Mouse (Mus musculus): ENCODE results near the gene Clcnka. TPM values are rescaled to one million over a fixed set of nuclear protein-coding genes. Genes with fewer than 3 reads are reported as not detected.

Clcnka gene
- polyA plus RNA-seq, 1 experiment from 2014 or later = not detected

- peaks cover 14% of the 10 kb centered on the region for H3K27me3 ChIP-seq (ENCODE audit: control insufficient read depth, insufficient read depth, low read length)
- H3K4me3 ChIP-seq (ENCODE audit: low read depth, low read length) = no peak overlapping the region
- H3K27ac ChIP-seq (ENCODE audit: low read depth, low read length) = no peak overlapping the region
- DNase-seq (ENCODE audit: low spot score) (no peak), ATAC-seq (ENCODE audit: insufficient read depth, low FRiP score, low TSS enrichment) (no peak)
- H3K36me3 ChIP-seq (ENCODE audit: control insufficient read depth, insufficient read depth, low read length) = no peaks in the 10 kb centered on the region
- H3K9me3 ChIP-seq (ENCODE audit: control insufficient read depth, low read length) = no peaks in the 10 kb centered on the region
- no peak overlapping the region for H3K4me2 ChIP-seq (ENCODE audit: low read depth)
- no peaks in the 10 kb centered on the region for H3K4me1 ChIP-seq (ENCODE audit: control insufficient read depth, insufficient read depth, low read length)
- 93% methylated on average over 5 of the region's 5 CpGs for WGBS
- no peak overlapping the region for H3K9ac ChIP-seq (ENCODE audit: low read length)
Measured at GRCm38 (mm10) chr4:141372426-141372825, 26.1 kb downstream of the Clcnka start.

- Histone ChIP-seq H3K27ac (ENCODE audit: low read depth, low read length) (no peak within 1 kb of the TSS), H3K4me2 (ENCODE audit: low read depth) (peak within 1 kb of the TSS; percentile 96), H3K4me1 (ENCODE audit: control insufficient read depth, insufficient read depth, low read length) (no peaks in the 10 kb centered on the region), H3K9me3 (ENCODE audit: control insufficient read depth, low read length) (no peaks in the 10 kb centered on the region), H3K27me3 (ENCODE audit: control insufficient read depth, insufficient read depth, low read length) (peaks cover 32% of the 10 kb centered on the region), H3K9ac (ENCODE audit: low read length) (peak within 1 kb of the TSS; percentile 71), H3K36me3 (ENCODE audit: control insufficient read depth, insufficient read depth, low read length) (no peaks in the 10 kb centered on the region), H3K4me3 (ENCODE audit: low read depth, low read length) (peak within 1 kb of the TSS; percentile 51)
- 1% methylated on average over 54 of the region's 71 CpGs for WGBS
- DNase-seq (ENCODE audit: low spot score) (peak; percentile 49), ATAC-seq (ENCODE audit: insufficient read depth, low FRiP score, low TSS enrichment) (peak; percentile 40; the same call in 1 of the 2 replicates)
Measured at GRCm38 (mm10) chr4:141367997-141368791, 30.3 kb downstream of the Clcnka start, which contains the start of gene Fam131c. TSS of gene Fam131c (plus strand) at chr4:141368220.

- no peak overlapping the region for H3K4me2 ChIP-seq (ENCODE audit: low read depth)
- no peak for ATAC-seq (ENCODE audit: insufficient read depth, low FRiP score, low TSS enrichment)
- H3K4me3 ChIP-seq (ENCODE audit: low read depth, low read length) = no peak overlapping the region
- DNase-seq (ENCODE audit: low spot score) = no peak
- H3K36me3 ChIP-seq (ENCODE audit: control insufficient read depth, insufficient read depth, low read length) = no peaks in the 10 kb centered on the region
- 62% methylated on average over 7 of the region's 7 CpGs for WGBS
- peaks cover 32% of the 10 kb centered on the region for H3K27me3 ChIP-seq (ENCODE audit: control insufficient read depth, insufficient read depth, low read length)
- H3K27ac ChIP-seq (ENCODE audit: low read depth, low read length) = no peak overlapping the region
- no peak overlapping the region for H3K9ac ChIP-seq (ENCODE audit: low read length)
- no peaks in the 10 kb centered on the region for H3K4me1 ChIP-seq (ENCODE audit: control insufficient read depth, insufficient read depth, low read length)
- no peaks in the 10 kb centered on the region for H3K9me3 ChIP-seq (ENCODE audit: control insufficient read depth, low read length)
Measured at GRCm38 (mm10) chr4:141365876-141366275, 32.6 kb downstream of the Clcnka start.

- 61% methylated on average over 8 of the region's 8 CpGs for WGBS
- DNase-seq (ENCODE audit: low spot score) (peak; percentile 10), ATAC-seq (ENCODE audit: insufficient read depth, low FRiP score, low TSS enrichment) (no peak)
- Histone ChIP-seq H3K27ac (ENCODE audit: low read depth, low read length) (no peak overlapping the region), H3K4me1 (ENCODE audit: control insufficient read depth, insufficient read depth, low read length) (no peaks in the 10 kb centered on the region), H3K9me3 (ENCODE audit: control insufficient read depth, low read length) (no peaks in the 10 kb centered on the region), H3K4me2 (ENCODE audit: low read depth) (no peak overlapping the region), H3K27me3 (ENCODE audit: control insufficient read depth, insufficient read depth, low read length) (peaks cover 32% of the 10 kb centered on the region), H3K36me3 (ENCODE audit: control insufficient read depth, insufficient read depth, low read length) (no peaks in the 10 kb centered on the region), H3K4me3 (ENCODE audit: low read depth, low read length) (no peak overlapping the region), H3K9ac (ENCODE audit: low read length) (no peak overlapping the region)
Measured at GRCm38 (mm10) chr4:141365126-141365525, 33.4 kb downstream of the Clcnka start.

- peaks cover 22% of the 10 kb centered on the region for H3K27me3 ChIP-seq (ENCODE audit: control insufficient read depth, insufficient read depth, low read length)
- 0 out of 2 replicates have a peak, but pooled peaks have one; percentile 25 for ATAC-seq (ENCODE audit: insufficient read depth, low FRiP score, low TSS enrichment)
- DNase-seq (ENCODE audit: low spot score) = peak; percentile 88
- H3K9ac ChIP-seq (ENCODE audit: low read length) = no peak overlapping the region
- no peak overlapping the region for H3K4me3 ChIP-seq (ENCODE audit: low read depth, low read length)
- H3K4me1 ChIP-seq (ENCODE audit: control insufficient read depth, insufficient read depth, low read length) = no peaks in the 10 kb centered on the region
- no peak overlapping the region for H3K27ac ChIP-seq (ENCODE audit: low read depth, low read length)
- WGBS = 34% methylated on average over 11 of the region's 11 CpGs
- H3K36me3 ChIP-seq (ENCODE audit: control insufficient read depth, insufficient read depth, low read length) = no peaks in the 10 kb centered on the region
- no peaks in the 10 kb centered on the region for H3K9me3 ChIP-seq (ENCODE audit: control insufficient read depth, low read length)
- no peak overlapping the region for H3K4me2 ChIP-seq (ENCODE audit: low read depth)
Measured at GRCm38 (mm10) chr4:141362937-141363548, 35.5 kb downstream of the Clcnka start.

- DNase-seq (ENCODE audit: low spot score) (peak; percentile 48), ATAC-seq (ENCODE audit: insufficient read depth, low FRiP score, low TSS enrichment) (no peak)
- Histone ChIP-seq H3K4me3 (ENCODE audit: low read depth, low read length) (no peak overlapping the region), H3K9me3 (ENCODE audit: control insufficient read depth, low read length) (no peaks in the 10 kb centered on the region), H3K4me1 (ENCODE audit: control insufficient read depth, insufficient read depth, low read length) (no peaks in the 10 kb centered on the region), H3K36me3 (ENCODE audit: control insufficient read depth, insufficient read depth, low read length) (no peaks in the 10 kb centered on the region), H3K4me2 (ENCODE audit: low read depth) (no peak overlapping the region), H3K27ac (ENCODE audit: low read depth, low read length) (no peak overlapping the region), H3K27me3 (ENCODE audit: control insufficient read depth, insufficient read depth, low read length) (0 out of 2 replicates have a peak, but pooled peaks cover 8% of the 10 kb centered on the region), H3K9ac (ENCODE audit: low read length) (no peak overlapping the region)
- WGBS = 31% methylated on average over 7 of the region's 7 CpGs
Measured at GRCm38 (mm10) chr4:141360846-141361245, 37.7 kb downstream of the Clcnka start.

GRCm38 (mm10) chr4:141359222-141359621, 39.3 kb downstream of the Clcnka start:
- WGBS = 91% methylated on average over 6 of the region's 6 CpGs
- Histone ChIP-seq H3K4me2 (ENCODE audit: low read depth) (no peak overlapping the region), H3K4me1 (ENCODE audit: control insufficient read depth, insufficient read depth, low read length) (no peaks in the 10 kb centered on the region), H3K36me3 (ENCODE audit: control insufficient read depth, insufficient read depth, low read length) (no peaks in the 10 kb centered on the region), H3K9ac (ENCODE audit: low read length) (no peak overlapping the region), H3K4me3 (ENCODE audit: low read depth, low read length) (no peak overlapping the region), H3K27ac (ENCODE audit: low read depth, low read length) (no peak overlapping the region), H3K9me3 (ENCODE audit: control insufficient read depth, low read length) (no peaks in the 10 kb centered on the region), H3K27me3 (ENCODE audit: control insufficient read depth, insufficient read depth, low read length) (0 out of 2 replicates have a peak, but pooled peaks cover 5% of the 10 kb centered on the region)
- no peak for DNase-seq (ENCODE audit: low spot score)
- no peak for ATAC-seq (ENCODE audit: insufficient read depth, low FRiP score, low TSS enrichment)

GRCm38 (mm10) chr4:141357811-141358210, 40.7 kb downstream of the Clcnka start:
- Histone ChIP-seq H3K4me2 (ENCODE audit: low read depth) (no peak overlapping the region), H3K27ac (ENCODE audit: low read depth, low read length) (no peak overlapping the region), H3K27me3 (ENCODE audit: control insufficient read depth, insufficient read depth, low read length) (no peaks in the 10 kb centered on the region), H3K9me3 (ENCODE audit: control insufficient read depth, low read length) (no peaks in the 10 kb centered on the region), H3K9ac (ENCODE audit: low read length) (no peak overlapping the region), H3K36me3 (ENCODE audit: control insufficient read depth, insufficient read depth, low read length) (no peaks in the 10 kb centered on the region), H3K4me3 (ENCODE audit: low read depth, low read length) (no peak overlapping the region), H3K4me1 (ENCODE audit: control insufficient read depth, insufficient read depth, low read length) (no peaks in the 10 kb centered on the region)
- no peak for ATAC-seq (ENCODE audit: insufficient read depth, low FRiP score, low TSS enrichment)
- DNase-seq (ENCODE audit: low spot score) = no peak

- 73% methylated on average over 8 of the region's 8 CpGs for WGBS
- H3K27me3 ChIP-seq (ENCODE audit: control insufficient read depth, insufficient read depth, low read length) = no peaks in the 10 kb centered on the region
- H3K4me3 ChIP-seq (ENCODE audit: low read depth, low read length) = no peak overlapping the region
- peak; percentile 9 for DNase-seq (ENCODE audit: low spot score)
- no peaks in the 10 kb centered on the region for H3K9me3 ChIP-seq (ENCODE audit: control insufficient read depth, low read length)
- H3K4me2 ChIP-seq (ENCODE audit: low read depth) = no peak overlapping the region
- no peaks in the 10 kb centered on the region for H3K4me1 ChIP-seq (ENCODE audit: control insufficient read depth, insufficient read depth, low read length)
- no peaks in the 10 kb centered on the region for H3K36me3 ChIP-seq (ENCODE audit: control insufficient read depth, insufficient read depth, low read length)
- H3K9ac ChIP-seq (ENCODE audit: low read length) = no peak overlapping the region
- ATAC-seq (ENCODE audit: insufficient read depth, low FRiP score, low TSS enrichment) = no peak
- H3K27ac ChIP-seq (ENCODE audit: low read depth, low read length) = no peak overlapping the region
Measured at GRCm38 (mm10) chr4:141353868-141354267, 44.7 kb downstream of the Clcnka start.
